Mouse (Mus musculus): ENCODE data around the gene Zyg11b. TPM values are rescaled to one million over a fixed set of nuclear protein-coding genes. Genes with fewer than 3 reads are reported as not detected.

Gene Zyg11b
- 10 to 100 TPM; 34.8 to 39.1 TPM for total RNA-seq (2021)
- 10.9 and 24.2 TPM in 2 replicates for polyA plus RNA-seq (2012; rRNA removed)
- long read RNA-seq, full-length matches to known transcripts: 1 of 8 reads
- long read RNA-seq, partial matches to known transcripts: 0 of 8 reads
- long read RNA-seq, other reads (novel, unspliced or antisense): 7 of 8 reads

GRCm38 (mm10) chr4:108300670-108301373, at the start of gene Zyg11b:
Gene Zyg11b, minus strand, starts transcription at chr4:108301096.
- Histone ChIP-seq H3K4me1 (ENCODE audit: control insufficient read depth, insufficient read depth, low read length) (peaks cover 5% of the 10 kb centered on the region), H3K9ac (ENCODE audit: low read depth, low read length) (peak within 1 kb of the TSS; percentile 92), H3K27ac (peak within 1 kb of the TSS; percentile 97), H3K36me3 (ENCODE audit: control insufficient read depth, insufficient read depth, low read length) (0 out of 2 replicates have a peak, but pooled peaks cover 2% of the 10 kb centered on the region), H3K27me3 (ENCODE audit: control insufficient read depth, insufficient read depth, low read length) (no peaks in the 10 kb centered on the region), H3K79me2 (replicated peaks; ENCODE audit: control insufficient read depth, insufficient read depth, low read length) (peaks cover 12% of the 10 kb centered on the region), H3K4me3 (peak within 1 kb of the TSS; percentile 99)
- TF ChIP-seq CTCF (IDR thresholded peaks at IDR 0.05): 0 out of 2 replicates have a peak, but pooled peaks have one; percentile 8
- TF ChIP-seq EP300 (IDR thresholded peaks at IDR 0.05; ENCODE audit: insufficient read depth, low read depth, low read length): no peak
- TF ChIP-seq POLR2A (IDR thresholded peaks at IDR 0.05; ENCODE audit: insufficient read depth, low read depth, low read length): peak; percentile 76
- WGBS: 1% methylated on average over 58 of the region's 58 CpGs
- intact Hi-C loops (cut with DNase I): no loop called here
- DNase-seq: peak; percentile 91 to 92

DNA sequence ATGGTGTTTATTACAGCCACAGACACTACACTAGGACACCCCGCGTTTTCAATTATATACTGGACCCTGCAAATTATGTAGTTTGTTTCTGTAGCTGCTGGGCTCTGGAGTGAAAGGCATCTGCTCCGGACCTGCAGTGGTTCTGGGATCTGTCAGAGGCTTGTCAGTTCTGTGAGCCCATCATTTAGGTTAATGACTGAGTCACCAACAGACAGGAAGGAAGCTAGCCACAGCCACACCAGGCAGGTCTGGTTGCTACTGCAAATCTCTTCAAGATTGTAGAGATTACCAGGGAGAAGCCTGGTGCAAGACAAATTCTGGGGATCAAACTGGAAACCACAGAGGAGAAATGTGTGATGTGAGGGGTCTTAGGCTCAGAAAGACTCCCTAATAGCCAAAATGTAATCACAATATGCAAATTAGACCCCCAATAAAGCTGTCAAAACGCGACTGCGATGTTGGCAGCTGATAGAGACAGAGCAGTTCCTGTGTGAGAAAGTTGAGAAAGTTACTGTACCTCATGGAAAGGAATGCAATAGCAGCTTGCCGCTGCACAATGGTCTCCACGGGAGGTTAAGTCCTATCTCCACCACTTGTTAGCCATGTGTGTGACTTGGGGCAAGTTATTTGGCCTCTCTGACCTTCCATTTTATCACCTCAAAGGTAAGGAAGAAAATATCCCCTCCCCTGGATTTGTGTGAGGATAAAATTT, 49.1 kb upstream of the Zyg11b start:
- Histone ChIP-seq H3K27me3 (ENCODE audit: control insufficient read depth, insufficient read depth, low read length) (no peaks in the 10 kb centered on the region), H3K4me1 (ENCODE audit: control insufficient read depth, insufficient read depth, low read length) (peaks cover 23% of the 10 kb centered on the region), H3K36me3 (ENCODE audit: control insufficient read depth, insufficient read depth, low read length) (peaks cover 5% of the 10 kb centered on the region; the same call in 1 of the 2 replicates), H3K27ac (peak overlapping the region; percentile 58), H3K9ac (ENCODE audit: low read depth, low read length) (no peak overlapping the region), H3K4me3 (no peak overlapping the region), H3K79me2 (replicated peaks; ENCODE audit: control insufficient read depth, insufficient read depth, low read length) (no peaks in the 10 kb centered on the region)
- intact Hi-C loops (cut with DNase I): loop anchor here (2.0 kb wide), 1 partner anchor 37 kb away; no protein-coding TSS in a partner anchor
- no peak for TF ChIP-seq POLR2A (IDR thresholded peaks at IDR 0.05; ENCODE audit: insufficient read depth, low read depth, low read length)
- no peak for TF ChIP-seq EP300 (IDR thresholded peaks at IDR 0.05; ENCODE audit: insufficient read depth, low read depth, low read length)
- TF ChIP-seq CTCF (IDR thresholded peaks at IDR 0.05): no peak
- 32% methylated on average over 8 of the region's 8 CpGs for WGBS
- DNase-seq: no peak

- Histone ChIP-seq H3K79me2 (replicated peaks; ENCODE audit: control insufficient read depth, insufficient read depth, low read length) (no peaks in the 10 kb centered on the region), H3K9ac (ENCODE audit: low read depth, low read length) (no peak overlapping the region), H3K36me3 (ENCODE audit: control insufficient read depth, insufficient read depth, low read length) (peaks cover 5% of the 10 kb centered on the region; the same call in 1 of the 2 replicates), H3K27me3 (ENCODE audit: control insufficient read depth, insufficient read depth, low read length) (no peaks in the 10 kb centered on the region), H3K4me1 (ENCODE audit: control insufficient read depth, insufficient read depth, low read length) (peaks cover 22% of the 10 kb centered on the region), H3K4me3 (no peak overlapping the region), H3K27ac (peak overlapping the region; percentile 64)
- WGBS: 92% methylated on average over 3 of the region's 3 CpGs
- DNase-seq: no peak
- no peak for TF ChIP-seq POLR2A (IDR thresholded peaks at IDR 0.05; ENCODE audit: insufficient read depth, low read depth, low read length)
- TF ChIP-seq EP300 (IDR thresholded peaks at IDR 0.05; ENCODE audit: insufficient read depth, low read depth, low read length): no peak
- no peak for TF ChIP-seq CTCF (IDR thresholded peaks at IDR 0.05)
- intact Hi-C loops (cut with DNase I): no loop called here
Measured at GRCm38 (mm10) chr4:108349064-108349463, 48.2 kb upstream of the Zyg11b start.

- TF ChIP-seq EP300 (IDR thresholded peaks at IDR 0.05; ENCODE audit: insufficient read depth, low read depth, low read length) (no peak), CTCF (IDR thresholded peaks at IDR 0.05) (no peak)
- Histone ChIP-seq H3K4me1 (ENCODE audit: control insufficient read depth, insufficient read depth, low read length) (peaks cover 22% of the 10 kb centered on the region), H3K27ac (peak overlapping the region; percentile 64), H3K4me3 (no peak overlapping the region), H3K36me3 (ENCODE audit: control insufficient read depth, insufficient read depth, low read length) (peaks cover 5% of the 10 kb centered on the region; the same call in 1 of the 2 replicates), H3K27me3 (ENCODE audit: control insufficient read depth, insufficient read depth, low read length) (no peaks in the 10 kb centered on the region), H3K9ac (ENCODE audit: low read depth, low read length) (peak overlapping the region; percentile 21), H3K79me2 (replicated peaks; ENCODE audit: control insufficient read depth, insufficient read depth, low read length) (no peaks in the 10 kb centered on the region)
- WGBS: 18% methylated on average over 5 of the region's 5 CpGs
- DNase-seq: peak in 1 of 2 experiments; percentile 34
- intact Hi-C loops (cut with DNase I): no loop called here
Measured at GRCm38 (mm10) chr4:108348256-108348875, 47.5 kb upstream of the Zyg11b start.

DNA sequence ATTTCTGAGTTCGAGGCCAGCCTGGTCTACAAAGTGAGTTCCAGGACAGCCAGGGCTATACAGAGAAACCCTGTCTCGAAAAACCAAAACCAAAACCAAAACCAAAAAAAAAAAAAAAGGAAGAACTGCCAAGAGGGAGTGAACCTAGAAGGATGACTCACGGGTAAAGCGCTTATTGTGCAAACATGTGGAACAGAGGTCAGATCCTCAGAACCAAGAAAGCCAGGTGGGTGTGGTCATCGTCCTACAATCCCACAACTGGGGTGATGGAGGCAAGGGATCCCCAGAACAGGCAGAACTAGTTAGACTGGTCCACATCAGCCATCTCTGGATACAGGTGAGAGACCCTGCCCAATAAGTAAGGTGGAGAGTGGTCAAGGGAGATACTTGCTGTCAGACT, 46.2 kb upstream of the Zyg11b start:
- Histone ChIP-seq H3K4me1 (ENCODE audit: control insufficient read depth, insufficient read depth, low read length) (peaks cover 22% of the 10 kb centered on the region), H3K36me3 (ENCODE audit: control insufficient read depth, insufficient read depth, low read length) (peaks cover 5% of the 10 kb centered on the region; the same call in 1 of the 2 replicates), H3K4me3 (no peak overlapping the region), H3K27ac (no peak overlapping the region; the same call in 1 of the 2 replicates), H3K9ac (ENCODE audit: low read depth, low read length) (no peak overlapping the region), H3K27me3 (ENCODE audit: control insufficient read depth, insufficient read depth, low read length) (no peaks in the 10 kb centered on the region), H3K79me2 (replicated peaks; ENCODE audit: control insufficient read depth, insufficient read depth, low read length) (no peaks in the 10 kb centered on the region)
- DNase-seq: no peak
- TF ChIP-seq EP300 (IDR thresholded peaks at IDR 0.05; ENCODE audit: insufficient read depth, low read depth, low read length) (no peak), CTCF (IDR thresholded peaks at IDR 0.05) (no peak), POLR2A (IDR thresholded peaks at IDR 0.05; ENCODE audit: insufficient read depth, low read depth, low read length) (no peak)
- intact Hi-C loops (cut with DNase I): no loop called here
- 45% methylated on average over 5 of the region's 5 CpGs for WGBS

All from heart, adult 2 months (tissue).